Mouse (Mus musculus): Measurements from ENCODE around the gene Sec16a. TPM values are rescaled to one million over a fixed set of nuclear protein-coding genes. Genes with fewer than 3 reads are reported as not detected.

The Sec16a gene
- total RNA-seq (2021), result 10 to 100 TPM; 63.2 to 63.3 TPM
- long read RNA-seq, experiment 1, partial matches to known transcripts, result 6 of 7 reads
- long read RNA-seq, experiment 1, other reads (novel, unspliced or antisense), result 1 of 7 reads
- long read RNA-seq, experiment 2, partial matches to known transcripts, result 2 of 3 reads
- long read RNA-seq, experiment 2, other reads (novel, unspliced or antisense), result 1 of 3 reads

DNA sequence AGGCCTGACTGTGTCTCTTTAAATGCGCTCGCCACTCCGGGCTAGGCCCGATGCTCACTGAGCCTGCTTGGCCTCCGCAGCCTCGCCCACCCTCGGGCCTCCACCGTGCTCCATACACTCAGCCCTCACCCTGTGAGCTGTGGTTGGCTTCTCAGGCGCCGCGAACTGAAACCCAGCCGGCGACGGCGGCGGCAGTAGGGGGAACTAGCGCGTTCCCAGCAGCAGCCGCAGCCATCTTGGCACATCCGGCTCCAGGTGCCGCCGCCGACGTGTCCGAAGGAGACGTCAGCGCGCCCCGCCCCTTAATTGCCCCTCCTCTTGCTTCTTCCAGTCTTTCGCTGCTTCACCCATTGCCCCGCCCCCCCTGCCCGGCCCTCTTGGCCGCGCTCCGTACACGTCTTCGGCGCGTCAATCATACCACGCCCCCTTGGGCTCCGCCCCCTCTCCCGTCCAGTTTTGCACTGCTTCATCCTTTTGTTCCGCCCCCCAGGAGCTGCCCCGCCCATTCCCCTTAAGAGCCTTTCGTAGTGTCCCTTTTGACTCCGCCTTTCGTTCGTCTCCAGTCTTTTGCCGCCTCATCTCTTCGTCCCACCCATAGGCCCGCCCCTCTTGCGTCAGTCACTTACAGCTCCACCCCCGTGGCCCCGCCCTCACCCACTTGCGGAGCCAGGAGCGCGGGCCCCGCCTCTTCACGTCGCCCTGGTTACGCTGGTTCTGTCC is at the start of gene Sec16a:
Gene Sec16a (minus strand): TSS at position 271 of the 720 bp plus-strand sequence.
- DNase-seq, result peak; percentile 100

DNA sequence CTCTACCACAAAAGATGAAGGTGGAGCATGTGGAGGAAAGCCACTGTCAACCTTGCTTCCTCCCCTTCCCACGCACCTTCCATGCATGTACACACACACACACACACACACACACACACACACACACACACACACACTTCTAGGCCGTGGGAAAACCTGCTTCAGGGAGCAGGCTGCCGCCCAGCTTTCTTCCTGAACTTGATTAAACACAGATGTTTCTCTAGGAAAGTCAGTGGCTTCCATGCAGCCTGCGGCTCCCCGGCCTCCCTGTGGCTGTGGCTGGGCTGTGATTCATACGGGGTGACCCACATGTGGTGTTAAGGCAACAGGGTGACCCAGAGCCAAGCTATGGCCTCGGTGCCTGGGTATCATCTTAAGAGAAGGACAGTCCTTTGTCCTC is 49.4 kb upstream of the Sec16a start:
- DNase-seq, result peak; percentile 58 to 76

DNA sequence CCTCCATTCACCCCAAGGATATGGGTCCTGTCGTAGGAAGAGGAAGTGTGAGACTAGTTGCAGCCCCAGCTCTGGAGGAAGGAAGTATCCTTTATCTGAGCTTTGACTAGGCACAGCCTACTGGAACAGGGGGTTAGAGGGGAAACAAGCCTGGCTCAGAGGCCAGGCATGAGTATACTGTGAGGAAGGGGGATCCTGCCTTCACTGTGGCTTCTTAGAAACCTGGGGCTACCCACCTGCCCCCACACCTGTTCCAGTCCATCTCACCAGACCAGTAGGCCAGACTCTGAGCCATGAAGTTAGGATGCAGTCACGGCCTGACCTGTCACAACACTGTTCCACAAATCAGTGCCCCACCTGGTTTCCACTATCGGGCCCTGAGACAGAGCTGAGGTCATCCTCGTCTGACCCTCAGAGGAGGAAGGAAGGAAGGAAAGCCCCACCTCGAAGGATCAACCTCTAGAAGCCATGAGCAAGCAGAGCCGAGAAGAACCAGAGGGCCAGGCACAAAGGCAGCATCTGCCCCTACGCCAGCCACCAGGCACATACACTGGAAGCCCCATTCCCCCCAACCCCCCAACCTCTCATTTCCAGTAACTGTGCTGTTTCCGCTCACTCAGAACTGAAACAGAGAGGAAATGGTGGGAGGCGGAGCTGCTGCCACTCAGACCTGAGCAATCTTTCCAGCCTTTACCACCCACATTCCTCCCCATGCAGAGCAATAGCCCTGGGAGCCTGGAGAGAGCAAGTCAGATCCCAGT is 48.2 kb upstream of the Sec16a start:
- DNase-seq, result peak in 1 of 2 experiments; percentile 29

DNA sequence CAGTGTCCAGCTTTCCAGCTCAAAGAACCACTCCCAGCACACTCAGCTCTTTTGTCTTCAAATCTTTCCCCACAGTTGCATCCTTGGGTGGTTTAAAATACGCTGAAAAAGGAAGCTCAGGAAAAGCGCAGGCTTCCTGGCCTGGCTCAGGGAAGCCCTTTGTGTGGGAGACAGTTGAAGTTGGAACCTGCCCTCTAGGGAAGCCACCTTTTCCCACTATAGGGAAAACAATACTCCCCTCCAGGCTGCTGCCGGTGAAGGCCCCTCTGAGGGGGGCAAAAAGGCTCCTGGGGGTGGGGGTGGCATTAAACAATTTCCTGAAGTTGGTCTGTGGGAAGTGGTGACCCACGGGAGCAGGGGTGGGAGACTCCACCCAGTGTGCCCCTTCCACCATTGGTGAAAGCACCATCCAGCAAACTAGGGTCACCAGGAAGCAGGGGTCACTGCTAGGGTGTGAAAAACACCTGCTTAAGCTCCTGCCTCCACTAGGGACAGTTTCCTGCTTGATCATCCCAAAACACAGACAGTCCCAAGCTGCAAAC is 45.8 kb upstream of the Sec16a start:
- DNase-seq, result no peak

DNA sequence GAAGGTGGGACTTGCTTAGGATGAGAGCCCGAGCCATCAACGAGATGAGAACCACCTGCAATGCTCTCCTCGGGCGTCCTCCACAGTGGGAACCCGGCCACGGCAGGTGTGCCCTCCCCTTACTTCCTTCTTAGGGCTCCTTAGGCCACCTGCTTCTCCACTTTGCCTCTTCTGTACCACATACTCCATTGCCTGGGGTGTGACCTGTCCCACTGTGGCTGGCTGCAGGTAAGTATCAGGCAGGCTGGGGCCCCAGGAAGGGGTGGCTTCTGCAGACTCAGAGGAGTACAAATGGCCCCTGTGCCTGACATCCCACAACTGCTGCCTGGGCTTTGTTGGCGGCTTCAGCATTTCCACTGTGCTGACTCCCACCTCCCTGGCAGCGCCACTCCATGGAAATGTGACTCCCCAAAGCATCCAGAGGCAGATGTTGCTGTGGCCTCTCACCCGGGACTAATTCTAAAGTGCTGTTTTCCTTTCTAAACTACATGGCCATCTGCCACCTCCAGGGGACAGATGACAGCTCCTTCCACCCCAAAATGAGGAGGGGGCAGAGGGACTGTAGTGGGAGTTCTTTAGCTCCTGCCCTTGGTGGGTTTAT is 43.6 kb upstream of the Sec16a start:
- no peak for DNase-seq

DNA sequence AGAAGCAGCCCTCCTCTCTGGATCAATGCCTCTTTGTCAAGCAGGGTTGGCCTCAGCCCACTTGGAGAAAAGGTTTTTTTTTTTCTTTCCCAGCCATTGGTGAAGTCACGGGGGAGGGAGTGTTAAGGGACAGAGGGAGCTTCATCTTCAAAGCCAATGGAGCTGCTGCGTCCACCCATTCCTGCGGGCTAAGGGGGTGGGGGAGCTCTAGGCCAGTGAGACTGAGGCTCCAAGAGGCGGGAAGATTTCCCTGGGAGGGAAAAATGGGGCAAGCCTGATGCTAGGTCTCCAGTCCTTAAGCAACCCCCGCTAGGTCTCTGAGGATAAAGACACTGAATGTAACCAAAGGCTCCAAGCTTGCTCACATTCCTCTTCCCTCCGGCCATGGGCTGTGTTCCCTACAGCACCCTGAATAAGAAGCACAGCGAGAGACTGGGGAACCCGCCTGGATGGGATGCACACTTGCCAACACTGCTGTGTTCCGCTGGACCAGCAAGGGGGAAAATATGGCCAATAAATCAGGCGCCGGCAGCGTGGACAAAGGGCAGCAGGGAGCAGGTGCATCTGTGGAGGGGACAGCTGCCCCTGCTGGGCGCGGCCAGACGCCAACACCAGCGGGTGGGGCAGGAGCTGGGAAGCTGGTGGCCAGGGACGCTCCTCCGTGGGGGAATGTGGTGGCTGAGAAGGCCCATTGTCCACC is 42.5 kb upstream of the Sec16a start:
- no peak for DNase-seq

DNA sequence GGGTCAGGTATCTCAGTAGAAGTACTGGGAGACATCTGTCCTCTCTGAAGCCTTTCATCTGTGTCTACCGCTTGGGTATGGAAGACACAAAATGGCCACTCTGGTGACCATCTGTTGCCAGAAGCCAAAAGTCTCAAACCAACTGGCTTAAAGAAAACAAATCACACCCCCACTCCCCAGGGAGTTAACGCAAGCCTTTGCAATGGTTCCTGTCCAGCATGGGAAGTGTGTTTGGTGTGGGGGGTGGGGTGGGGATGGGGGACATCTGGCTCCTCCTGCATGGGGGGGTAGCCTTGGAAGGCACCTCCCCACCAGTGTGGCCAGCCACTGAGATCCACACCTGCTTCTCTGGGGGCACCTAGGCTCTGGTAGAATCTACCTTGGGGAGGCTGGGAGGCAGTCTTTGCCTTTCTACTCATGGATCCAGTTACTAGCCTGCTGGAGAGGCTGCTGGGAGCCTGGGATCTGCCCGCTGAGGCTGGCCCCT is 41.9 kb upstream of the Sec16a start:
- DNase-seq, result no peak

DNA sequence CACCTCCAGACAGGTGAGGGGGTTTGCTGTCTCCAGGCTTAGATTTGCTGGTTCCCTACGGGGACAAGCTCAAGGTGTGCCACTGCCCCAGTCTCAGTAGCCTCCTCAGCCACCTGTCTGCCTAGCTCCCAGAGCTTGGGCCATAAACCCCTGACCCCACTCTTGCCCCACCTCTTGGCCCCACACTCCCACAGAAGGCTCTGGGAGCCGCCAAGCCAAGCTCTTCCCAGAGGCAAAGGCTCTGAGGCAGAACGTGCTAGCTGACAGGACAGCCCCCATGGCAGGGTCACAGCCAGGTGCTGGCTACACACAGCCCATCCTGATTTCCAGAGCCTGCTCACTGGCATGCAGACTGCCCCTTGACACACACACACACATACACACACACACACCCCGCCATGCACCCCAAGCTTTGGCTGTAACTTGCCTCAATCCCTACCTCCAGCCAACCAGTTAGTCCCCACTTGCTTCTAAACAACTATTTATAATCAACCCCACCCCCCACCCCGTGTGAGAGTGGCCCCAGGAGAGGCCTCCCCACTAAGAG is 41.3 kb upstream of the Sec16a start:
- no peak for DNase-seq

DNA sequence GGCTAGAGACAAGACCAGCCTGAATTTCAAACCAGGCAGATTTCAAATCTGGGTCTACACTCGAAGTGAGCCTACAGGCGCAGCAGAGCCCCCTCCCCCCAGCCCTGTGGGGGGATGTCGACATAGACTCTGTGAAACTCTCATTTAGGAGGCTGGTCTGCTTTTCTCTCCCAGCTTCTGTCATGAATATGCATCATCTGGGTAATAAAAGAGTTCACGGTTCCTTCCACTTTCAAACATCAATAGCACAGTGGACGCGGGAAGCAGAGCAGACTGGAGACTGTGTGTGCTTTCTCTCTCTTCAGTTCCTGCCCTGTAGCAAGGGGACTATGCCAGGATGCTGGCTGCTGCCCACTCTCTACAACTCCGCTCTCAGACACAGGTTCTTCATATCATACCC is 40.7 kb upstream of the Sec16a start:
- no peak for DNase-seq

DNA sequence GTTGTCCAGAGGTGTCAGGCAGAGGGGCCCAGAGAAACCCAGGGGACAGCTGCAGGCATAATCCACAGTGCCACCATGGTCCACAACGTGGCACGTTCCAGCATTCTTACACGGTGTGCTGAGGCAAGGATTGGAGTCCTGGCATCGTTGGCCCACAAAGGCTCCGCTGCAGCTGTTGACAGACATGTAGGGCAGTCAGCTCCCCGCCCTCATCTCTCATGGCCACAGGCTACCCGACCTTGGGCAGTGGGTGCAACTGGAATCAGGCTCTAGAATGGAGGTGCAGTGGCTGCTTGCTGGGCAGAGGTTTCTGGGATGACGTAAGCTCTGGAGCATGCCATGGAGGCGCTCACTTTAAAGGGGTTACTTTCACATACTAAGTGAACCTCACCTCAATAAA is 40.3 kb upstream of the Sec16a start:
- DNase-seq, result peak; percentile 77 to 79

DNA sequence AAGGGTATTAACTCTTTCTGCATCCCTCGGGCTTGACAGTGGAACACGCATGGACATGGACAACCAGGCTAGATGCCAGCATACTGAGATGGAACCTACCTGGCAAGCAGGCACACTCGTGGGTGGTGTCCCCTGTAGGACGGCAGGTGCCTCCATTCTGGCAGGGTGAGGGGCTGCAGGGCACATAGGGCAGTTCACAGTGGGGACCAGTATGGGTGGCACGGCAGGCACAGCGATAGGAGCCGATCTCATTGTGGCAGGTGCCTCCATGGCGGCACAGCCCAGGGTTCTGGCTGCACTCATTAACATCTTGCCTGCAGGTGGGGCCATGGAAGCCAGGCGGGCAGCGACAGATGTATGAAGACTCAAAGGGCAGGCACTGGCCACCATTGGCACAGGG is 39.2 kb upstream of the Sec16a start:
- DNase-seq, result no peak

DNA sequence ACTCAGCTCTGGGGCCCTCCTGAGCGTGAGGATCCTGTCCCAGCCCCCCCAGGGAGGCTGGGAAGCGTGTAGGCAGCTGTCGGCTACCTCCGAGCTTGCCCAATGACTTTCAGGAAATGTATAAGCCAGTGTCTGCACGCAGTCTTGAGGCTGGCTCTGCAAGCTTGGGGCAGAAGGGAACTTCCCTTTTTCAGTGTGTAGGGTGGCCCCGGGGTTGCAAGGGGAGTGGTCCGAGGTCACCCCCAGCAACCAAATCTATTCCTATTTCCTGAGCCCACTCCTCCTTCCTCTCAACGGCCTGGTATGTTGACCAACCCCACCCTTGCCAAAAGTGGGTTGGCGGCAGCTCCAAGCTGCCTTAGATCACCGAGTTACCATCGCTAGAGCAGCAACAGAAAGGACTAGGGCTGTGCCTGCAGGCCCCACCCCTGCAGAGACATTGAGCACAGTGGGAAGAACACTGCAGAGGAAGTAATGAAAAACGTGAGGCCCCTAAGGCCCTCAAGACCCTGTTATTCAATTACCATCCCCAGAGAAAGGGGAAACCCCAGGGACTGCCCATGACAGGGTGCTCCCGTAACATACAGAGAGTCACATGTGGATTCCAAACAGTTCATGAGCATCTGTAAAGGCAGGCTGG is 38.3 kb upstream of the Sec16a start:
- DNase-seq, result no peak

DNA sequence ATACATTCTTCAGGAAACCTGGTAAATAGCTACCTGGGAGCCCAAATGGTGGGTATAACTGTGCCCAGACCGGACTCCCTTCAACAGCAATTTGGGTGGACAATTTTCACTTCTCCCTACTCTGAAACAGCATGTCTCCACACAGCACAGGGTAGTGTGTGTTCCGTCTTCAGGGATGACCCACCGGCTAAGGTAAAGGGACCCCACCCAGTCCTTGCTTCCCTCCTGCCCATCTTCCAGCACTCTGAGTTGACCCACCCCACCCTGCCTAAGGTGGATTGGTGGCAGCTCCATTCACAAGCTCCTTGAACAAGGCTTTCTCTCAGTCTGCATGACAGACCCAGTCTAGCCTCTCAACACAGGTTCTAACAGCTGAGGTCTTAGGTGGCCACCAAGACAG is 37.8 kb upstream of the Sec16a start:
- DNase-seq, result no peak

DNA sequence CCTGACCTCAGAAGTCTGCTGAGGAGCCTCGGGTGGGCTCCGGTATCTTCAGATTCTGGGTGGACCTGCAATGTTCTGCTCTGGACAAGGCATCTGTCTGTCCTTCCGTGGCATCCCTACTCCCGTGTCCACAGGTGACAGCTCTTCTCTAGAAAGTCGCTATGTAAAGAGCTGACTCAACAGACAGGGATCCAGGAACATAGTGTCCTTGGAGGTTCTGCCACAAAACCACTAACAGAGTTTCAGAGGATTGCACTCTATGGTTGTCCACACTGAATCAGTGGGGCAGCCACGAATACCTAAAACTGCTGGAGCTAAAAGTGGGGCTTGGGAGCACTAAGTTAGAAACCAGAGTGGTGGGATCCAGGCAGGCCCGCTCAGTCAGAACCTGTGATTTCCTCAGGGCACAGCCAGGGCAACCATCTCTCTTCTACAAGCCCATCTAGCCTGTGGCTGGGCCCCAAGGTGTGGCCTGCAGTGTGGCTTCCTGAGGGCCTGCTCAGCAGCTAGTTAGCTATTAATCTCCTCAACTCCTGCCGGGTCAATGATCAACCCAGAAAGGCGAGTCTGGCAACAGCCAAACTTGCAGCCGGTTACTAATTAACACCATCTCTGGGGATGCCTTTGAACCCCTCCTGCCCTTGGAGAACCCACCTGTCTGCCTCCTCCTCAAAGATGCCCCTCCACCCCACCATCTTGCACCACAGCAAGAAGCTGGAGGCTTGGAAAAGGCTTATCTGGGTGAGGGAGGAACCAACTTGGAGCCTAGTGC is 36.9 kb upstream of the Sec16a start:
- no peak for DNase-seq

DNA sequence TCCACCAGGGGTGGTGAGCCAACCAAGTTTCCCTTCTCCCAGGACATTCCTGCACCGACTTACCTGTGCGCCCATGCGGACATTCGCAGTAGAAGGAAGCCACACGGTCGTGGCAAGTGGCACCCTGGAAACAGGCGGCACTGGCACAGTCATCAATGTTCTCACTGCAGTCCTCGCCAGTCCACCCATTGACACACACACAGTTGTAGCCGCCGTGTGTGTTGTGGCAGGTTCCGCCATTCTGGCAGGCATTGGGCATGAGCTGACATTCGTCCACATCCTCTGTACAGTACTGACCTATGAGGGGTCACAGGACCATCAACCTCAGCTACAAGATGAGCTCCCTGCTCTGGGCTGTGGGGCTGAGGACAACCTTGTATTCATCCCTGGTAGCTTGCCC is 35.9 kb upstream of the Sec16a start:
- no peak for DNase-seq

DNA sequence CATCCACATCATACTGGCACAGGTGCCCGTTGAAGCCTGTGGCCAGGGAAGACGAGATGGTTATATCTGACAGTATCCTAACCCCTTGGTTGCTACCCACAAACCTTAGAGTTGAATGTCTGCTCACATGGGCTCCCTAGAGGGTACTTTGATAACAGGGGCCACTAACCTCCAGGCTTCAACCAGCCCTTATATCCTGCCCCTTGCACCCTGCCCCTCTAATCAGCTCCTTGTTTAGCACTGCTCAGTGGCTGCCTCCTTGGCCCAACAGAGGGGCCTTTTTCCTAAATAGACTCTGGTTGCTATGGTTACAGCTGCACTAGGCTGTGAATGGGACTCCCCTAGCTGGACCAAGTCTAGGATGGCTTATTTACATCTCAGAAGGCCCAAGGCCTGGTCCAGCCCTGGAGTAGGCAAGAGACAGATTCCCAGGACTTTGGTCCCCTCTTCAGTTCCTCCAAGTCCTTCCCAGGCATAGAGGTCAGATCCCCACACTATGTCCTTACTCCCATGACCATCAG is 33.7 kb upstream of the Sec16a start:
- DNase-seq, result no peak

DNA sequence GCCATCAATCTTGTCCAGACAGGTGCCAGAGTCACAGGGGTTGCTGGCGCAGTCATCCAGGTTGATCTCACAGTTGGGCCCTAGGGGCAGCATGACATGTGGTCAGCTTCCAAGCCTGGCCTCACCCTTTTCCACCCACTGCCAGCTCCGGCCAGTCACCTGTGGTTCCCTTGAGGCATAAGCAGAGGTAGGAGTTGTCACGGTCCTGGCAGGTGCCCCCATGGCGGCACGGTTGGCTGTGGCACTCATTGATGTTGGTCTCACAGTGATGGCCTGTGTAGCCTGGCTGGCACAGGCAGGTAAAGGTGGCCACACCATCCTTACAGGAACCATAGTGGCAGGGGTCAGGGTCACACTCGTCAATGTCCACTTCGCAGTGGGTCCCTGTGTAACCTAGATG is 32.9 kb upstream of the Sec16a start:
- no peak for DNase-seq

DNA sequence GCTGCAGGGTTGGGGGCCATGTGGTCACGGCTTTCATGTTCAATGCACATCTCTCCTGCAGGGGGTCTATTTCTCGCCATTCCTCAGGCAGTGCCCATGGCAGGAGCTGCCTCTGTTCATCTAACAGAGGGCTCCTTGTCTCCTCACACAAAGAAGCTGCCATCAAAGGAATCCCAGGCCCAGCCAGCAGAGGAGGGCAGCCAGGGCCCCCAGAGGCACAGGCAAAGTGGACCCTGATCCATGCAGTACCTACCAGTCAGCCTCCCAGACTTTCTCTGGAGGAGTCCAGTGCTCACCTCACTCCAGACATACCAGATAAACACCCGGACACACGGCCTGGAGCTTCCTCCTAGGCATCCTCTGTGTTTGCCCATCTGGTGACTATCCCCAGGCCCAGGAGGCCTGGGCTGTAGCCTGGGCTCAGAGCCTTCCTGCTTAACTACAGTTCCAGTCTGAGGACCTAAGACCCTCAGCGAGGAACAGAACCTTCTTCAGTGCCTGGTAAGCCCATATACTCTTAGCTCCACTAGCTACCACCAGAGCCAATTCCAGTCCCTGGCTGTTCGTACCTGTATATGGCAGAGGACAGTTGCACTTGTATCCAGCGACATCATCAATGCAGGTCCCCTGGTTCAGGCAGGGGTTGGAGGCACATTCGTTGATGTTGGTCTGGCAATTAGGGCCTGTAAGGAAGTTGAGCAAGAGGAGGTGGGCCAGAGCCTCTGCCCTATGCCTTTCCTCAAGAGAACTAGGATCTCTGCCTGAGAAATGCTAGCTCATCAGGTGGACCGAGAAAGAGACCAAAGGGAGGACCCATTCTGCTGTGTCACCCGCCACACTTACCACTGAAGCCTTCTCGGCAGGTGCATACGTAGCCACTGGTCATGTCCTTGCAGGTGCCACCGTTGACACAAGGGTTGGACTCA is 30.8 kb upstream of the Sec16a start:
- no peak for DNase-seq
